Mouse (Mus musculus): ENCODE data around the gene Dolk.

GRCm38 (mm10) chr2:30255631-30256395 is 30.3 kb downstream of the Dolk start:
- TF ChIP-seq CTCF (conservative IDR thresholded peaks at IDR 0.05; ENCODE audit: low read length) (no peak), POU5F1 (IDR thresholded peaks at IDR 0.05; ENCODE audit: borderline replicate concordance, low read length) (no peak)
